Mouse (Mus musculus): ENCODE measurements at regions not wholly inside any gene's neighbourhood (a gene's known extent, or its start where the extent isn't known, plus 50 kb on each side); places are given as distances from the start of the nearest gene placed in this dataset.

DNA sequence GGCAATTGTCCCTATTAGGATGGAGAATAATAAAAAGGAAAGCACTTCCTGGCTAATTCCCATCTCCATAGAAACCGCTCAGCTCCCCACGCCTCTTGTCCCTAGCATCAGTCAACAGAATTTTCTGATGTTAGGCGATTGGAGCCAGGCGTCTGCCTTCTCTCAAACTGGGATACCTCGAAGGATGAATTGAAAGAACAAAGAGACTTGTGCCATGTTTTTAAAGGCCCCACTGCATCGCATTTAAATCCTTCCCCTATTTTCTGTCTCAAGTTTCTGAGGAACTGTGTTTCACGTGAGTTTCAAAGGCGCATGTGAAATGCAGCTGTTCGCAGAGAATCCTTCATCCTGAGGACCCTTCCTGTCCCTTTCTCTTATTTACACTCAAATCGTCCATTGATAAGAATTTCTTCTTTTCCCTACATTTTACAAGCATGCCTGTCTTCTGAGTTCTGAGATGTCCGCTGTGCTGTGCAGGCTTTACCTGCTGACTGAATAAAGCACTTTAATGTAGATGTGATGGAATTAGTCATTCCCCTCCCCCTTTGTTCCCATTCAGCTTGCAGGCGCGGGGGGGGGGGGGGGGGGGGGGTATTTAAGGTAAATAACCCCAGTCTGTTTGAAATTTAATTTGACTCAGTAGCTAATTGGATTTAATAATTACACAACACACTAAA is 1163.3 kb downstream of the A830018L16Rik start:
- no peak for TF ChIP-seq CTCF (IDR thresholded peaks at IDR 0.05; ENCODE audit: control insufficient read depth, insufficient read depth, insufficient replicate concordance, low read depth, low read length)
- no peak for TF ChIP-seq POLR2A (IDR thresholded peaks at IDR 0.05; ENCODE audit: control insufficient read depth, low read depth, low read length)
